Mouse (Mus musculus) heart, adult 9 months (tissue): ENCODE measurements around the gene Bmx.

Experiments
- DNase-seq, 2 experiments: peaks; one replicate each; pipeline ENCODE4 v3.0.0; 2022; ENCODE audit warnings: low spot score in 2 of 2

The Bmx gene

DNA sequence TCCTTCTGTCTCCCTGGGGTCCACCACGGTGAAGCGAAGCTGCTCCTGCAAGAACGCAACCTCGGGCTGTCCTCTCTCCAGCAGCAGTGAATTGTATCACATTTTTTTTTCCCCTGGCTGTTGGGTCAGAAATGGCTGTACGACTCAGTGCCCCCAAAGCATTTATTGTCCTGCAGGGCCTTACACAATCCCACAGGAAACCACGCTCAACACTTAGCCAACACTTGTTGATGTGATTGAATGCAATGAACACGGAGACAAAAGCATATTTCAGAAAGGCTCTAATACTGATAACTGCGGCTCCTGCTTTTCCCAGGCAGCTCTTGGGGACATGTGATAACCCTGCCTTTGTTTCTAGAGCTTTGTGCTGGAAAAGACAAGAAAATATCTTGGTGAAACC, at the start of gene Bmx:
Gene Bmx (minus strand): TSS at position 137 of the 400 bp plus-strand sequence.
- DNase-seq = no peak

DNA sequence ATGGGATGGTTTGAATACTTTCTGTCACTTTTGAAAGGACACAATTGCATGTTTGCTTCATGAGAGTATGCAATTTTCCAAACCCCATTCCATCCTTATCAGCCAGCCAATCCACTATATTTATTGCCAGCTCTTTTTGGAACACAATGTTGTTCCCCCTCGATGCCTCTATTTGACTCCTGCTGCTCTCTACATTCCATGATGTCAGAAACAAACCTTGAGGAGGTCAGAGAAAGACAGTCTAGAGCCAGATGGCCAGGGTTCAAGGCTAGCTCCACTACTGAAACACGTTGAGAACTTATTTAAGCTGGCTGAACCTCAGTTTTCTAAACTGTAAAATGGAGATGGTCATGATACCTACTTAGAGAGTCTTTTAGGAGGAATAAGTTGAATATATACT, 48.3 kb upstream of the Bmx start:
- peak in 1 of 2 experiments; percentile 7 for DNase-seq

DNA sequence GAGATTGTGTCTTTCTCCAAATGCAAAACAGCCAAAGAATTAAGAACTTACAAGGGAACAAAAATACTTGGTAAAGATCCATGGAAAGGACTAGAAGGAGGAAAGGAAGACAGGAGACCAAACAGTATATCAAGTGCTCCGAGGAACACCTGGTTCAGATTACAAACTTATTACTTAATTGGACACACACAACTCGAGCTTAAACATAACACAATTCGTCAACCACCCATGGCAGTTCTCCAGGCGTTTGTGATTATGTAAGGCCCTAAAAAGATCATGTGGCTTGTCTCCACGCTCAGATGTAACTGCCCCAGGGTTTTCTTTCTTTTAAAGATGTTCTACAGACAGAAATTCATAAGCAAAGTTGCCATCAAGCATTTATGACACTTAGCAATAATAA, 33.2 kb upstream of the Bmx start:
- peak in 1 of 2 experiments; percentile 13 for DNase-seq

DNA sequence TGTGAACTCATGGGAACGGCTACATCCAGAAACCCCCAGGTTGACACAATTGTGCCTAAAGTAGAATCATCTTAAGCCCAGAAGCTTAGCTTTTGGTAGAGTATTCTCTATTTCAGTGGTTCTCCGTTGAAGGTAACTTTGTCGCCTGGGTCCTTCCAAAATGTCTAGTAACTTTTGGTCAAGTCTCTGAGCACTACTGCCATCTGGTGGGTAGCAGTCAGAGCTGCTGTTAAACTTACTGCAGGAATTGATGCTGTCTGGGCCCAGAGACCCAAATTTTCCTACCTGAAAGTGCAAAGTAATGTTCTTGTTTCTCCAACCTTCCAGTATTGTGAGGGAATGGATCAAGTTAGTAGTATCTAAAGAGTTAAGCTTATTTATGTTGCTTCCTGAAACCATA, 29.1 kb upstream of the Bmx start:
- DNase-seq = no peak

DNA sequence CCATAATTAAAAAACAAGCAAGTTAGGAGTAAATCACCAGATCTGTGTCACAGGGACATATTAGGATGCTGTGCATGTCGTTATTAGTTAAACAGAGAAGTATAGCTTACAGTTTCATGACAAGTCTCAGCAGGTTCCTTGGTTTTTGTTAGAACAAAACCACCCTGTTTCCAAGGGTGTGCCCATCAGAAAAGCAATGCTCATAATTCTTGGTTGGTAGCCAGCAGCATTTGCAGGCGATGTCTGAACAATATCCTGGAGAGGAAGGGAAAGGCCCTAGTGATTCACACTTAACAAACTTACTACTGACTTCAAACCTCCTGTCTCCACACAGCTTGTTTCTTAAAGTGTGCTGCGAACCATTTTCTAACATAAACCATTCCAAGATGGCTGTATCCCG, 25.8 kb upstream of the Bmx start:
- no peak for DNase-seq

DNA sequence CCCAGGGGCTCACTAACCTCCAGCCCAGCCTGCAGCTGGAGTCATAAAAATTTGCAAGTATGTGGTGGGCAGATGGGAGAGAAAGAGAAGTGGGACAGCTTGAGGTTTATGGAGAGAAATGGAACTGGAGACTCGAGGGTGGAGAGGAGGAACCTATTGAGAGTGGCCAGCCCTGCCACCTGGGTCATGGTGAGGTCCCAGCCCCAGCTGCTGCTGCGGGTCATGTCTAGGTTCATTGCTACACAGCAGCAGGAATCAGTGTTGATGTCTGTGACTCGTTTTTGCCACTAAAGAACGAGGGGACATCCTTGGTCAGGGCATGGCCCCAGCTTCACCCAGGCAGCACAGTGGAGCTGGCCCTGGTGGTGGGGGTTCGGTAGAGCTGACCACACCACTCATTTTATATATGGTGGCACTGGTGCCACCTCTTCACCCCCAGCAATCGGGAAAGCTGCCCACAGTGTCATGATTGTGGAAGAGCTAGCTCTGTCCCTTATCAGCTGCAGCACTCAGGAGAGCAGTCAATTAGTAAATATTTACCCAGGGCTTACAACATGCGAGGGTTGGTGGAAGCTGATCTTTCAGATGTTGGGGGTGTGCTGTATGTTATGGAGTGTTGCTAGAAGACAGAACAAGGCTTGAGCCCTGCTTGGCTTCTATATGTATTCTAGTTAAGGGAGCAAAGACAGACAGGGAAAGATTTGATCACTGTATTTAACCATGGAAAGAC, 23.1 kb upstream of the Bmx start:
- no peak for DNase-seq

DNA sequence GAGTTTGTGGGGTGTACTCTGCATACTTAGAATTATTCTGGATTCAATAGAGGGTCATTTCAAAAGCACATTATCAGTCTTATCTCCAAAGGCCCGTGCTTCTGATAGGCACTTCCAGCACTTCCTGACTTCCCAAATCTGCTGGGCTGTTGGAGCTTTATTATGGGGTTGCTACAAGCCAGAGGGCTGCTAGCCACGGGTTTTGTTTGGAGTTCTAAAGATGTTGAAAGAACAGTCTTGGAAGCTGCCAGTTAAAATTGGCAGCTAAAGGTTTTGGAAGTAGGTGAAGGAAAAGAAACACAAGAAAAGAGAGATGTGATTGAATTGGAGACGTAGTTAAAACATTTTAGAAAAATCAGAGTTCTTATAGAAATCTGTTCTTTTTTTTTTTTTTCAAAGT, 17.5 kb upstream of the Bmx start:
- DNase-seq = no peak

DNA sequence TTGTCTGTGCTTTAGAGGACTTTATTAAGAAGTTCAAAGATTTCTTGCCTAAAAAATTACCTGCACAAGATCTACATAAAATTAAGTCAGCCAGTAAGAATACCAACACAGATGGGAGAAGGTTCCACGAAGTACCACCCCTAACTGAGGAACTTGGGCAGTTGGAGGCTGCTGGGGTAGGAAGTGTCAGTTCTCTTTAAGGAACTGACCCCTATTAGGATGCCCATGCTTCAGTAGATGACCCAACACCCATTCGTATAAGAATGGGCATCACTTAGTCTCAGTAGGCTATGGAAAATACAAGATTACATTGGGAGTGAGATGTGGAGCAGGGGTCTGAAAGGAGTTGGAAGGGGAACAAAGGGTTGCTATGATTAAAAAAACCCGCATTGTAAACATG, 12.6 kb upstream of the Bmx start:
- no peak for DNase-seq

DNA sequence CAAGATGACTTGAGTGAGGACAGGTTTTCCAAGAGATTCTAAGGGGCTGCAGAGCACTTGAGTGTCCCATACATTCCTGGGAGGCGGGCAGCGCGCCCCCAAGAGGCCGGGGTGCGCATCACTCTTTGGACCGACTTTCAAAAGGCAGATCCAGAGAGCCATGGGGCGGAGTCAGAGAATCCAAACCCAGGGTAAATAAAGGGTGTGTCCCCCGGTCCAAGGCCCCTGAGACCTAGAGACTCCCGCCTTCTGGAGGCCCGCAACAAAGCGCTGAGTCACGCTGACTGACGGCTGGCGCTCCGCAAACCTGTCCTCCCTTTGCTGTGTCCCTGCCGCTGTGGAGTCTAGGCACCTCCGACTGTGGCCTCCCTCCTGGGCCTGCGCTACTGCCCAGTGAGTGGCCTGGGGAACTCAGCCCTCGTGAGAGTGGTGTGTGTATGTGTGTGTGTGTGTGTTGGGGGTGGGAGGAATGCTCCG, 11.3 kb upstream of the Bmx start, which contains the start of gene Pir:
Gene Pir (plus strand): TSS at position 87 of the 477 bp plus-strand sequence.
- DNase-seq = peak; percentile 64 to 69

DNA sequence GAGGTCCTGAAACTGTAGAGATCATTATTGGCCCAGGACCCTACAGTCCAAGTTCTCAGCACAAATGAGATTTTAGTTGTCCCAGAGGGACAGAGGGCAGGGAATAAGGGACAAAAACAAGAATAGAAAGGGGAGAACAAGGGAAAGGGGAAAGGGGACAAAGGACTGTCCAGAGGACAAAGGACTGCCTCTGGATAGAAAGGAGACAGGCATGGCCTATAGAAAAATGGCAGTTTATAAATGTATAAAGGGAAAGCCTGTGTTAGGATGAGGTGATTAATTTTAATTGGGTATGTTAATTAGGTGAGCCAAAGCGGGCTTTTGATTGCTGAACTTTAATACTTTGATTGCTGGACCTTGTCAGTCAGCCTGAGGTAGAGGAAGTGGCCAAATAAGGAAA, 6.9 kb upstream of the Bmx start:
- DNase-seq = no peak

DNA sequence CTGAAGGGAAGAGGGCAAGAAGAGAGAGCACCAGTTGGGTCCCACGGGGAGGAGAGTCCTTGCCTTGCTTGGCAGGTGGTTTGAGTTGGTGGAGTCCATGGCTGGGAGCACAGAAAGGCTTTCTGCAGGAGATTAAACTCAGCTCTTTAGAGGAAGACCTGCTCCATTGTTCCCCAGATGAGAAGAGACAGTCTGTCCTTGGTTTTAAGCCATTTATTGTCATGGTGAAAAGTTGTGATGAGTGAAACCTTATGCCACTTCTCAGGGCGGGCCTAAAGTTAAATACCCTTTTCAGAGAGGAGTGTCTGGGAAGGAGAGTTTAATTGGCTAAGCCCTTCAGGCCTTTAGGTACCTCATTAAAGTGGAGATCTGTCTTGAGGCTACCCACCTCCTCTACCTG, 4.3 kb upstream of the Bmx start:
- no peak for DNase-seq

DNA sequence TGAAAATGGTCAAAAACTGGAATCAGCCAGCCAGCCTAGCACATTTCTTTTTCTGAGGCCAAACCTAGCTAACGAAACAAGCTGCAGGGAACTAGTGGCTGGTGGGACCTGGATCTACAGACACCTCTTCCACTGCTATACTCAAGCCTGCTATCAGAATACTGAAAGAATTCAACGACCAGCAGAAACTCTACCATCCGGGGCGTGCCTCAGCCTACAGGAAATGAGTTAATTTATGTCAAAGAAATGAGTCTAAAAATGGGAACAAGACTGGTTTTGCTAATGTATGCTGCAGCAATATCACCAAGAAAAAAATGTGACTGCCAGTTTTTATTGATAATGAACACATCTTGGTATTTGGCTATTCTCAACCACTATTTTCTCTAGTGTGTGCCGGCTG, 669 bp upstream of the Bmx start:
- no peak for DNase-seq

DNA sequence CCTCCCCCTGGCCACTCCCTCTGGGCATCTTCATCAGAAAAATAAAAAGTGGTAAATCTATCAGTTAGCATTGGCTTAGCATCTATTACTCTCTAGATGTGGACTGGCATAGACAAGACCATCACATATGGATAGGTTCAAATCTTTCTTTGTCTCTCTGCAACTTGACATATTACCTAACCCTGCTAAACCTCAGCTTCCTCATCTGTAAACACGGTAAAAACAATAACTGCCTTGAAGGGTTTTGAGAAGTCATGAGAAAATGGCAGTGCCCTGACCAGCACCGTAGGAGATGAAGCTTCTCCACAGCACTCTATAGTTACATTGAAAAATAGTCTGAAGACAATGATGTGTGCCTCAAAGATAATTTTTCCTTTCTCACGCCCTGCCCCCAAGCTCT, 1.5 kb downstream of the Bmx start:
- no peak for DNase-seq

DNA sequence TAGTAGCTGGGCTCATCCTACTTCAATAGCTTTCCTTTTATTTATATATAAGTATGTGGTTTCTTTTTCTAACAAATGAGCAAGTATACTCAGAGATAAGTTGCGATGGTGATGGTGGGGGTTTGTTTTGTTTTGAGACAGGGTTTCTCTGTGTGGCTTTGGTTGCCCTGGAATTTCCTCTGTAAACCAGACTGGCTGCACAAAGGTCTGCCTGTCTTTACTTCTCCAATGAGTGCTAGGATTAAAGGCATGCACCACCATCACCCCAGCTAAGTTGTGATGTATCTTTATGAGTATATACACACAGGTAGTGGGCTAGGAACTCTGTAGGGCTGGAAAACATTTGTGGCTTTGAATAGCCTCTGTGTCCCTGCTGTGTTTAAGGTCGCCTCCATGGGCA, 11.3 kb downstream of the Bmx start:
- no peak for DNase-seq

DNA sequence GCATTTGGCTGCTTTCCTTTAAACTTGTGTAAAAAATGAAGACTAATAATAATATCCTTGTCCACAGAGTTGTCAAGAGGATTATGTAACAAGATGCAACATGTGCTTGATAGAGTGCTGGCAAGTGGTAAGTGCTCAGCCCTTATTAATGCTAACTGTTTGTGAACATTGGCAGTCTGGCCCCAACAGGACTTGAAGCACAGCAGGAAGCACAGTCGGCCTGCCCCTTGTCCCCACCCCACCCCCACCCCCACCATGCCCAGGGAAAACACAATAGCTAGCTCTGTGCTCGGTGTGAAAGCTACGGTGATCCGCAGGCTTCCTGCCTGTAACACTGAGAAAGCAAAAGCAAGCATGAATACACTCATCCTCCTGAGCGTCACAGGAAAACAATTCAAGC, 12.3 kb downstream of the Bmx start:
- DNase-seq = peak in 1 of 2 experiments; percentile 19

DNA sequence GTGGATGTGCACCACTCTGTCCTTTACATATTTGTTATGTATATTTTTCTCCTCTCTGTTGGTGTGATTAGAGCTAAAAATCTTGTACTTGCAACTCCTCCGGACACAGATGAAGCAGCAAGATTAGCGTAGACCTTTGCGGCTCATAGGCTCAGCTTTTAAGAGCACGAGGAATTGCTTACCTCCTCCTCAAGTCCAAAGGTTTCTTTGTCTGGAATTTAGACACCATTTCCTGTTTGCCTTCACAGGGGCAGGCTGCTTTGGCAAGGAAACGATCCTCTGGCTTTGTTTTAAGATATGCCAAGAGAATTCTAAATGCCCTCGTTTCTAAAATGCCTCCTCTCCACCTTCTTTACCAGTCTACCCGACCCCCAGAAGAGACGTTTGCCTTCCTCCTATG, 24.6 kb downstream of the Bmx start:
- DNase-seq = no peak

DNA sequence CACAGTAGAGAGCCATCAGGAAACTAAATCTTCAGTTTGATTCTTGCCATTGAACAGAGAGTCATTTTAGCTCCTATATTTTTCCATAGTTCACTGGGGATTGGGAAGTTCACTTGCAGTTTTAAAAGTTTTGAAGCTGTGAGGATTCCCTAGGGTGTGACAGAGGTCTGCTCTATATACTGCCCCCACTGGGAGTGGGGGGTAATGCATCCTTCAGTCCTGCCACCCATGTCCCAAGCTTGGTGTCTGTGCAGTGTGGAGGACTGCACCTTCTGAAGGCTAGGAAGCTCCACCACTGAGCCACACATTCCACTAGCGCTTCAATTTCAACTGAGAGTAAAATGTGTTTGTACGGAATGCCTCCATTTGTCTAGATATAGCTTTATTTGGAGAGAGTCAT, 36.0 kb downstream of the Bmx start:
- no peak for DNase-seq

DNA sequence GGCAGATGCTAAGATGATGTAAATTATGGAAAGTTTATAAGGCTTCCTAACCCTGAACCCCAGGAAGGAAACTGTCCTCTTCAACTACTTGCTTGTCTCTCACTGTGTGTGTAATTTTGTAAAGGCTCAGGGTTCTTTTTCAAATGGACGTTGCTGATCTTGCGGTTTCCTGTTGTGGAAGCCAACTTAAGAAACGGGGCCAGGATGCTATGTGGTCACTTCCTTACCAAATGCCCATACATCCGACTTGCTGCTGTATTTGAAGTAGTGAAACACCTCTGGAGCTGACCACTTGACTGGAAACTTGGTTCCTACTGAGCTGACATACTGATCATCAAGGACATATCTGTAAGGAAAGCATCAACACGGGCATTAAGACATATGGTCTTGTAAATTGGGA, 57.4 kb downstream of the Bmx start:
- DNase-seq = no peak

DNA sequence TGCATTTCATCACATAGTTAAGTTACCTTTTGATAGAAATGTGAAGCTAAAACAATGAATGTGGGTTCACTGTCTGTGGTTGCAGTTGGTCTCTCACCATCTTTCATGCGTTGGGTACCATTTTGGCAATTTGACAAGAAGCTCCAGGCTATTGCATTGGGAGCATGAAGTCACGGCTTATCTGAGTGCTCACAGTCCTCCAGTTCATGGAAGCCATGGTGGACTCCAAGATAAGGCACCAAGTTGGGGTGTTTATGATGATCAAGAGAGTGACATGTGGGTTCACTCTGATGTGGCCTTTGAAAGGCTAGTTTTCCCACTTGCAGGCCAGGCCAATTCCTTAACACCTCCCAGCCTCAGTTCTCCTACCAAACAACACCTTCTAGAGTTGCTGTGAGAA, 60.3 kb downstream of the Bmx start:
- DNase-seq = no peak

DNA sequence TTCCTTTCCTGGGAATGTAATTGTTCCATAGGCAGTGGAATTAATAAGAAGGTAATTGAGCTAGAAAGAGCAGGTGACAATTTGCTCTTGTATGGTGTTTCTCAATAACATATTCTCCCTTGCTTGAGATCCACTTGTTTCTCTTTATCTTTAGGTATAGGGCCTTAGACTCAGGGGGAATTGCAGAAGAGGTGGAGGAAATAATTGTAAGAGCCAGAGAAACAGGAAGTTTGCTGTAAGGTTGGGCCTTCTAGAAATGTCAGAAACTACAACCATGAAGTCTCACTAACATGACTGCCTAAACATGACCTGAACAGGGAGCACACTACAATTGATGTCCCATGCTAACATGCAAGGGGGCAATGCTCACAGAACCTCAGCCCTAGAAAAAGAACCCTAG, 68.1 kb downstream of the Bmx start:
- no peak for DNase-seq

DNA sequence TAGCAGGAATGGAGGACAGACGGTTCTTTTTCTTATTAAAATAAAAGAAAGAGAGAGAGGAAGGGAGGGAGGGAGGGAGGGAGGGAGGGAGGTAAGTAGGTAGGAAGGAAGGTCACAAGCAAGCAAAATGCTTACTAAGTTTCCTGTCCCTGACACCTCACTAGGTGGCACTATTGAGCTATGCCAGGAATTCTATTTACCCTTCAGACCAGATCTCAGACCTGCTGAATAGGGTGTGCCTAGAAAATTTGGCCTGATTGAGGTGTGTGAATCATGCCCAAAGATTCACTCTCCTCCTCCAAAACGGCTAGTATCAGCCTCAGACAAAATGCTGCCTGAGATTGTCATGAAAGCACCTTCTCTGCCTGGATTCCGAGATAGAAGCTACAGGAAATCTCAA, 74.1 kb downstream of the Bmx start:
- peak; percentile 2 to 30 for DNase-seq

DNA sequence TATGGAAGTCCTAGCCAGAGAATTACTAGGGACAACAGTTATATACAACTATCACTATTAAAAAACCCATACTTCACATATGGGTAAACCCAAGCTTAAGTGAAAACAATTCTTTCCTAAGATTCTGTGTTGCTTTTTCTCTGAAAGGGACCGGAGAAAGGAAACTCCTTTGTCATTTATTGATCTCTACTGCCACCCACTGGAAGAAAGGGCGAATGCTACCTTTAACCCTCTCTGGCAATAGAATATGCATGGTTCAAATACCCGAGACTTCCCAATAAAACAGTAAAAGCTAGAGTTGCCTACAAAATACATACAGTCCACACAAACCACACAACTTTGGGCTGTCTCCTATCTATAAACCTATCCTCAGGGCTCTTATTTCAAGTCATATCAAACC, 78.2 kb downstream of the Bmx start:
- peak; percentile 1 to 24 for DNase-seq

DNA sequence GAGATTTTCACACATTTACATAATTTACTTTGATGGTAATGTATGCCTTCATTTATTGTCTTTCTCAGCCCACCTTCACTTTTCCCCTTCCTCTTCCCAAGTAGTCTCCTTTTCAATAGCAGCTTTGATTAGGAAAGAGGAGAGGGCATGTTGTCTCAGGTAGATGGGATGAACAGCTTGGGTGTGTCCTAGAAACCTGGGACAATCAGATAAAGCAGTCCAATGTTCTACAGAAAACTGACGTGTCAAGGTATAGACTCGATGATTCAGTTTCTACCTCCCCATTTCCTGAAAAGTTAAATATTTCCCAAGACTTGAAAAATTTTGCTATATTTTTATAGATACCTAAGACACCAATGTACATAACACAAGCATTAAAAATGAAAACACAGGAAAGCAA, 79.1 kb downstream of the Bmx start:
- DNase-seq = no peak

DNA sequence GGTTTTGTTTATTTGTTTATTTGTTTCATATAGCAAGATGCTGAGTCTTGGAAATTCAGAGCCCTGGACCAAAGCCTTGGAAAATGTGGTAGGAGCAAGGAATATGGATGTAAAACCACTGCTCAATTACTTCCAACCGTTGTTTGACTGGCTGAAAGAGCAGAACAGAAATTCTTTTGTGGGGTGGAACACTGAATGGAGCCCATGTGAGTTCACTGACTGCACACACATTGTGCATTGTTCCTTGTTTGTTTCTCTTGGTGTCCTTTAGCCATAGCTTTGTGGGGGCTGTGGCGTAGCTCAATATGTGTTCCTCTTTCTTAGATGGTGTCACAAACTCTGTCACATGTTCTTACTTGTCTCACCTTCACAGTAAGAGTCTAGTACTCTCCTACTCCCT, 82.2 kb downstream of the Bmx start:
- no peak for DNase-seq
